Mouse (Mus musculus): ENCODE measurements at regions not wholly inside any gene's neighbourhood (a gene's known extent, or its start where the extent isn't known, plus 50 kb on each side); places are given as distances from the start of the nearest gene placed in this dataset.

- Histone ChIP-seq H3K4me1 (no peaks in the 10 kb centered on the region), H3K36me3 (no peaks in the 10 kb centered on the region), H3K9ac (no peak overlapping the region), H3K9me3 (no peaks in the 10 kb centered on the region), H3K4me2 (no peak overlapping the region), H3K4me3 (no peak overlapping the region), H3K27me3 (replicated peaks) (no peaks in the 10 kb centered on the region), H3K27ac (replicated peaks) (no peak overlapping the region)
- WGBS: 62% methylated on average over 1 of the region's 1 CpGs
- ATAC-seq (ENCODE audit: extremely low read depth, insufficient number of reproducible peaks, low FRiP score, low TSS enrichment): no peak
Observed at GRCm38 (mm10) chr7:68908401-68908834, 159.4 kb upstream of the Arrdc4 start.

GRCm38 (mm10) chr7:68907867-68908266 is 158.8 kb upstream of the Arrdc4 start:
- no peak overlapping the region for H3K9ac ChIP-seq
- no peaks in the 10 kb centered on the region for H3K36me3 ChIP-seq
- no peaks in the 10 kb centered on the region for H3K4me1 ChIP-seq
- H3K4me3 ChIP-seq: no peak overlapping the region
- H3K27me3 ChIP-seq (replicated peaks): no peaks in the 10 kb centered on the region
- ATAC-seq (ENCODE audit: extremely low read depth, insufficient number of reproducible peaks, low FRiP score, low TSS enrichment): no peak
- H3K27ac ChIP-seq (replicated peaks): no peak overlapping the region
- WGBS: 81% methylated on average over 7 of the region's 7 CpGs
- H3K4me2 ChIP-seq: no peak overlapping the region
- H3K9me3 ChIP-seq: no peaks in the 10 kb centered on the region

- no peak for ATAC-seq (ENCODE audit: extremely low read depth, insufficient number of reproducible peaks, low FRiP score, low TSS enrichment)
- Histone ChIP-seq H3K9me3 (no peaks in the 10 kb centered on the region), H3K4me2 (no peak overlapping the region), H3K4me3 (no peak overlapping the region), H3K4me1 (no peaks in the 10 kb centered on the region), H3K27me3 (replicated peaks) (no peaks in the 10 kb centered on the region), H3K9ac (no peak overlapping the region), H3K36me3 (no peaks in the 10 kb centered on the region), H3K27ac (replicated peaks) (no peak overlapping the region)
- 80% methylated on average over 8 of the region's 8 CpGs for WGBS
Observed at GRCm38 (mm10) chr7:68906771-68907395, 157.8 kb upstream of the Arrdc4 start.

GRCm38 (mm10) chr7:68905793-68906192 is 156.8 kb upstream of the Arrdc4 start:
- H3K9ac ChIP-seq: no peak overlapping the region
- no peaks in the 10 kb centered on the region for H3K36me3 ChIP-seq
- H3K4me3 ChIP-seq: no peak overlapping the region
- H3K9me3 ChIP-seq: no peaks in the 10 kb centered on the region
- ATAC-seq (ENCODE audit: extremely low read depth, insufficient number of reproducible peaks, low FRiP score, low TSS enrichment): no peak
- no peak overlapping the region for H3K27ac ChIP-seq (replicated peaks)
- no peaks in the 10 kb centered on the region for H3K27me3 ChIP-seq (replicated peaks)
- H3K4me2 ChIP-seq: no peak overlapping the region
- H3K4me1 ChIP-seq: no peaks in the 10 kb centered on the region
- 62% methylated on average over 4 of the region's 4 CpGs for WGBS

GRCm38 (mm10) chr7:68886173-68886572 is 137.1 kb upstream of the Arrdc4 start:
- H3K9me3 ChIP-seq: no peaks in the 10 kb centered on the region
- H3K4me2 ChIP-seq: no peak overlapping the region
- H3K36me3 ChIP-seq: no peaks in the 10 kb centered on the region
- H3K9ac ChIP-seq: no peak overlapping the region
- H3K4me3 ChIP-seq: no peak overlapping the region
- no peaks in the 10 kb centered on the region for H3K27me3 ChIP-seq (replicated peaks)
- H3K4me1 ChIP-seq: no peaks in the 10 kb centered on the region
- no peak overlapping the region for H3K27ac ChIP-seq (replicated peaks)
- no peak for ATAC-seq (ENCODE audit: extremely low read depth, insufficient number of reproducible peaks, low FRiP score, low TSS enrichment)

- Histone ChIP-seq H3K36me3 (no peaks in the 10 kb centered on the region), H3K27ac (replicated peaks) (no peak overlapping the region), H3K4me3 (no peak overlapping the region), H3K9me3 (no peaks in the 10 kb centered on the region), H3K4me1 (no peaks in the 10 kb centered on the region), H3K4me2 (no peak overlapping the region), H3K27me3 (replicated peaks) (no peaks in the 10 kb centered on the region), H3K9ac (no peak overlapping the region)
- WGBS: 65% methylated on average over 5 of the region's 5 CpGs
- no peak for ATAC-seq (ENCODE audit: extremely low read depth, insufficient number of reproducible peaks, low FRiP score, low TSS enrichment)
Observed at GRCm38 (mm10) chr7:68873008-68873407, 124.0 kb upstream of the Arrdc4 start.

- Histone ChIP-seq H3K4me2 (no peak overlapping the region), H3K36me3 (no peaks in the 10 kb centered on the region), H3K4me3 (no peak overlapping the region), H3K27me3 (replicated peaks) (no peaks in the 10 kb centered on the region), H3K4me1 (no peaks in the 10 kb centered on the region), H3K9ac (no peak overlapping the region), H3K9me3 (no peaks in the 10 kb centered on the region), H3K27ac (replicated peaks) (no peak overlapping the region)
- 49% methylated on average over 7 of the region's 7 CpGs for WGBS
- ATAC-seq (ENCODE audit: extremely low read depth, insufficient number of reproducible peaks, low FRiP score, low TSS enrichment): no peak
Observed at GRCm38 (mm10) chr7:68864322-68865031, 115.4 kb upstream of the Arrdc4 start.

- Histone ChIP-seq H3K4me1 (no peaks in the 10 kb centered on the region), H3K36me3 (no peaks in the 10 kb centered on the region), H3K4me2 (no peak overlapping the region), H3K27me3 (replicated peaks) (no peaks in the 10 kb centered on the region), H3K4me3 (no peak overlapping the region), H3K9ac (no peak overlapping the region), H3K9me3 (no peaks in the 10 kb centered on the region), H3K27ac (replicated peaks) (no peak overlapping the region)
- no peak for ATAC-seq (ENCODE audit: extremely low read depth, insufficient number of reproducible peaks, low FRiP score, low TSS enrichment)
- WGBS: 56% methylated on average over 2 of the region's 2 CpGs
Observed at GRCm38 (mm10) chr7:68858471-68859210, 109.6 kb upstream of the Arrdc4 start.

GRCm38 (mm10) chr7:68851981-68852575 is 103.0 kb upstream of the Arrdc4 start:
- no peak overlapping the region for H3K4me2 ChIP-seq

GRCm38 (mm10) chr7:68844606-68845005 is 95.6 kb upstream of the Arrdc4 start:
- H3K4me3 ChIP-seq: no peak overlapping the region
- H3K27ac ChIP-seq (replicated peaks): peak overlapping the region; percentile 71
- H3K4me2 ChIP-seq: peak overlapping the region; percentile 50
- H3K9me3 ChIP-seq: no peaks in the 10 kb centered on the region
- H3K9ac ChIP-seq: peak overlapping the region; percentile 67; the same call in 1 of the 2 replicates
- ATAC-seq (ENCODE audit: extremely low read depth, insufficient number of reproducible peaks, low FRiP score, low TSS enrichment): no peak
- peaks cover 15% of the 10 kb centered on the region for H3K4me1 ChIP-seq
- H3K36me3 ChIP-seq: no peaks in the 10 kb centered on the region
- H3K27me3 ChIP-seq (replicated peaks): no peaks in the 10 kb centered on the region
- 17% methylated on average over 7 of the region's 7 CpGs for WGBS

More at GRCm38 (mm10) chr7:68851981-68852575, 103.0 kb upstream of the Arrdc4 start:
- ATAC-seq (ENCODE audit: extremely low read depth, insufficient number of reproducible peaks, low FRiP score, low TSS enrichment): no peak
- no peaks in the 10 kb centered on the region for H3K9me3 ChIP-seq
- no peaks in the 10 kb centered on the region for H3K36me3 ChIP-seq
- WGBS: 47% methylated on average over 3 of the region's 3 CpGs
- H3K4me3 ChIP-seq: no peak overlapping the region
- no peak overlapping the region for H3K27ac ChIP-seq (replicated peaks)
- no peak overlapping the region for H3K9ac ChIP-seq
- no peaks in the 10 kb centered on the region for H3K27me3 ChIP-seq (replicated peaks)
- H3K4me1 ChIP-seq: no peaks in the 10 kb centered on the region

- Histone ChIP-seq H3K4me3 (no peak overlapping the region), H3K9me3 (no peaks in the 10 kb centered on the region), H3K27me3 (replicated peaks) (no peaks in the 10 kb centered on the region), H3K27ac (replicated peaks) (no peak overlapping the region), H3K36me3 (no peaks in the 10 kb centered on the region), H3K9ac (no peak overlapping the region), H3K4me1 (peaks cover 15% of the 10 kb centered on the region), H3K4me2 (no peak overlapping the region)
- ATAC-seq (ENCODE audit: extremely low read depth, insufficient number of reproducible peaks, low FRiP score, low TSS enrichment): no peak
- 42% methylated on average over 4 of the region's 4 CpGs for WGBS
Observed at GRCm38 (mm10) chr7:68843374-68843773, 94.3 kb upstream of the Arrdc4 start.
